Mouse (Mus musculus) G1E (cell line): Measurements from ENCODE around the gene Olfr65. TPM values are rescaled to one million over a fixed set of nuclear protein-coding genes. Genes with fewer than 3 reads are reported as not detected.

Source experiments
- ATAC-seq: 2 replicates; pipeline ENCODE4 v1.8.0; 2016; ENCODE audit warnings: mild to moderate bottlenecking; ENCODE audit not compliant: insufficient number of reproducible peaks, poor library complexity, low FRiP score, severe bottlenecking; ENCODE audit errors: extremely low read depth
- DNase-seq: peaks from one replicate; pipeline ENCODE4 v3.0.0; 2012; ENCODE audit warnings: low spot score
- H3K27me3 ChIP-seq: 2 replicates; pipeline ENCODE4 v1.6.1; 2012; ENCODE audit warnings: mild to moderate bottlenecking, low read length, inconsistent platforms; ENCODE audit not compliant: insufficient read depth
- H3K36me3 ChIP-seq: replicated peaks from 2 replicates; pipeline ENCODE3; 2012; ENCODE audit warnings: mild to moderate bottlenecking, inconsistent platforms
- H3K4me1 ChIP-seq: 2 replicates; pipeline ENCODE4 v1.6.1; 2012; ENCODE audit warnings: low read depth, low read length, inconsistent platforms, mixed read lengths; ENCODE audit not compliant: insufficient read depth
- H3K4me3 ChIP-seq: 2 replicates; pipeline ENCODE4 v1.5.1; 2012; ENCODE audit warnings: low read depth, mild to moderate bottlenecking, inconsistent platforms, low read length, moderate library complexity, mixed read lengths
- H3K9me3 ChIP-seq: replicated peaks from 2 replicates; pipeline ENCODE4 v1.6.1; 2012; ENCODE audit warnings: inconsistent platforms
- CTCF ChIP-seq: IDR thresholded peaks from 2 replicates; pipeline ENCODE4 v1.5.1; 2012; ENCODE audit warnings: low read depth, low read length, inconsistent platforms, mixed read lengths
- GATA1 ChIP-seq: IDR thresholded peaks from 2 replicates; pipeline ENCODE4 v1.6.1; 2012; ENCODE audit warnings: borderline replicate concordance, low read length, inconsistent platforms, mixed read lengths
- GATA2 ChIP-seq: IDR thresholded peaks from 2 replicates; pipeline ENCODE4 v1.6.1; 2012; ENCODE audit warnings: low read depth, low read length, inconsistent platforms, borderline replicate concordance
- POLR2AphosphoS5 ChIP-seq: IDR thresholded peaks from 2 replicates; pipeline ENCODE4 v1.6.1; 2012; ENCODE audit warnings: low read depth, low read length, inconsistent platforms; ENCODE audit not compliant: insufficient replicate concordance
- TAL1 ChIP-seq: conservative IDR thresholded peaks from 2 replicates; pipeline ENCODE4 v1.6.1; 2012; ENCODE audit warnings: low read depth, low read length, inconsistent platforms, mixed read lengths
- polyA plus RNA-seq: library from polyadenylated mRNA; stranded (reverse); fragments of >175 nt; gene quantifications from 2 replicates; pipeline ENCODE4 v1.2.3, GENCODE M21; 2012
- total RNA-seq, 2 experiments: library from RNA; stranded (forward) in 1 of 2; stranded (reverse) in 1 of 2; fragments of 200-1000 nt in 1 of 2; fragments of >200 nt in 1 of 2; fragmentation: Nextera tagmentation in 1 of 2; gene quantifications; 2 replicates each; pipeline ENCODE4 v1.2.3; 2014 to 2017

Olfr65 gene
- total and polyA plus RNA-seq, 3 experiments: not detected

DNA sequence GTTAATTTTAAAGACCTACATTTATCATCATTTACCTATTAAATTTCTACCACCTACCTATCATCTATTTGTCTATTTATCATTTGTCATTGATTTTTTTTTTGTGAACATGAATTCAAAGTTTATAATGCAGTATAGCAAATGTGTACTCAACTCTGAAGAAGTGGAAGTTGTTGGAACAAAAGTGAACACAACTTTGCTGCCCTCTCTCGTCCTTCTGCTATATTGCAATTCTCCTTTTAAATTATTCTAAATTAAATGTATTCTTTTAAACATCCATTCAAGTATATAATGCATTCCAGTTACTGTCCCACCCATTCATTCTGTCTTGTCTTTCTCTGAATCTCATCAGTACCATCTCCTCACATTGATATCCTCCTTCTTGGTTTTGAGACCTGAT, 30.2 kb upstream of the Olfr65 start:
- no peaks in the 10 kb centered on the region for H3K36me3 ChIP-seq
- TF ChIP-seq POLR2AphosphoS5 (no peak), CTCF (no peak)
- H3K4me3 ChIP-seq: no peak overlapping the region
- H3K4me1 ChIP-seq: peaks cover 46% of the 10 kb centered on the region
- H3K27me3 ChIP-seq: no peaks in the 10 kb centered on the region
- no peaks in the 10 kb centered on the region for H3K9me3 ChIP-seq
- DNase-seq (no peak), ATAC-seq (no peak)

DNA sequence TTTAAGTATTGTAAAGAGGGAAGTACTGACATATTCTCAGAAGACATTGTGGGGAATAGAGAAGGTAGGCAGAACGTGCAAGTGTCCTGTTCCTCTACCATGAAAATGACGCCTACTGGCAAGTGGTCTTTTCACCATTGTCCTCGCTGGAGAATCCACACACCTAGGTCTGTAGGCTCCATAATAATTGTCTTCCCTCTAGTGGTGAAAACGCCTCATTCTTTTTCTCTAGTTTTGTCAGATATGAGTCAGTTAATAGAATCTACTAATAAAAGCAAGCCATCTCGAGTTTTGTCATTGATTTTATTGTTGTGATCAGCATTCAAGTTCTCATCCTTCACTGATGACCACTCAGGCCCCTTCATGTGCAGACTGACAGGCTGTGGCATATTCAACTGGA, 28.8 kb upstream of the Olfr65 start:
- H3K4me3 ChIP-seq: no peak overlapping the region
- no peak for TF ChIP-seq GATA1
- no peak for TF ChIP-seq POLR2AphosphoS5
- no peak for TF ChIP-seq GATA2
- no peak for TF ChIP-seq CTCF
- TF ChIP-seq TAL1: no peak
- no peaks in the 10 kb centered on the region for H3K9me3 ChIP-seq
- no peak for DNase-seq
- no peak for ATAC-seq
- no peaks in the 10 kb centered on the region for H3K27me3 ChIP-seq
- peaks cover 48% of the 10 kb centered on the region for H3K4me1 ChIP-seq
- no peaks in the 10 kb centered on the region for H3K36me3 ChIP-seq

DNA sequence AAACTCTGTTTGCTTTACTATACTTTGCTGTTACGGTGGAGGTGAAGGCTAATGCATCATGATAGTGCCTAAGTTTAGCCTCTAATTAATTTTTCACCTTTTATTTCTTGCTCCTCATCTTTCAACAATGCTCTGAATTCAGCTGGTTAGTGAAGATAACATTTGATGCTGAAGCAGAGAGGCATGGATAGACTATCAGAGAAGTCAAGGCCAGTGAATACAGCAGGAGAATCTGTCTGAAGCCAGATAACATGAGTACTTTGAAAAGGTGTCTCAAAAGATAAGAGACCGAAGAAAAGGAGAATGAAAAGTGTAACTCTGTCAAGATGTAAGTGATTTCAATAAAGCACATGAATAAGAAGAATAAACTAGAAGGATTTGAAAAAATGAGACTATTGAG, 26.2 kb upstream of the Olfr65 start:
- Histone ChIP-seq H3K36me3 (no peaks in the 10 kb centered on the region), H3K4me3 (no peak overlapping the region), H3K27me3 (no peaks in the 10 kb centered on the region; the same call in 1 of the 2 replicates), H3K9me3 (no peaks in the 10 kb centered on the region), H3K4me1 (peaks cover 35% of the 10 kb centered on the region)
- TF ChIP-seq TAL1: peak; percentile 98
- no peak for TF ChIP-seq POLR2AphosphoS5
- DNase-seq (peak; percentile 12), ATAC-seq (peak; percentile 95)

DNA sequence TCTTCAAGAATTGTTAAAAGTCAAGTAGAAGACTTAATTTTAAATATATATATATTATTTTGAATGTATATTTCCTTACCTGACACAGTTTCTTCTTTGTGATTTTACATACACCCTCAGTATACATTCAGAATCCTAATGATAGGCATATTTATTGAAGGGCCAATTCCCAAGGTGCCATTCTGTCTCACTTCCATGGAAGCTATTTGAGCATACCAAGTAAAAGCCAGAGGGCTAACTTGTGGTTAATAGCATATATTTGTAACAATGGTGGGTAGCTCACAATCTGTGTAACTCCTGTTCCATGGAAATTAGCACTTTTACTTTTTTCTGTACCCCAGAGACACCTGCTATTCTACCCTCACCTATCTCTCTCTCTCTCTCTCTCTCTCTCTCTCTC, 17.1 kb upstream of the Olfr65 start, which contains the start of gene Olfr66:
Olfr66 (minus strand) TSS at position 101 of the 400 bp plus-strand sequence.
- H3K27me3 ChIP-seq: no peaks in the 10 kb centered on the region; the same call in 1 of the 2 replicates
- no peaks in the 10 kb centered on the region for H3K4me1 ChIP-seq
- ATAC-seq (no peak), DNase-seq (no peak)
- H3K36me3 ChIP-seq: no peaks in the 10 kb centered on the region
- no peaks in the 10 kb centered on the region for H3K9me3 ChIP-seq
- no peak for TF ChIP-seq GATA2
- no peak for TF ChIP-seq TAL1
- no peak for TF ChIP-seq GATA1
- TF ChIP-seq POLR2AphosphoS5: no peak
- no peak for TF ChIP-seq CTCF
- H3K4me3 ChIP-seq: no peak within 1 kb of the TSS

DNA sequence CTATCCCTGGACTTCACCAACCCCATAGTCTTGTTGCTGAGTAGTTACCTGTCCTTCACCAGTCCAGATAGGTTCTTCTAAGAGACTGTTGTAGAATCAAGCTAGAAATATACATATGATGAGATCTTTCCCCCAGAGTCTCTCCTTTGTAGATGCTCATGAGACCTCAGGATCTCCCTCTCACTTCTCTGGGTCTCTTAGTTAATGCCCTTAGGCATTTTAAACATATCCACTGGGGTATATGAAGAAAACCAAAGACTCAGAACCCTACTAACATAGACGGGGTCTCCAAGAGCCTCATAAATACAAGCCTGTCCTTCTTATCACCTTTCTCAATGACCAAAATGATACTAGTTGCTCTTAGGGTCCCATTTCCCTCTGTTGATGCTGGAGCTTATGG, 8.9 kb upstream of the Olfr65 start, which contains the start of gene Olfr64:
Olfr64 (minus strand) TSS at position 101 of the 400 bp plus-strand sequence.
- TF ChIP-seq GATA1 (no peak), CTCF (no peak), TAL1 (no peak), POLR2AphosphoS5 (no peak)
- Histone ChIP-seq H3K9me3 (no peaks in the 10 kb centered on the region), H3K4me3 (no peak within 1 kb of the TSS), H3K27me3 (no peaks in the 10 kb centered on the region), H3K4me1 (no peaks in the 10 kb centered on the region), H3K36me3 (no peaks in the 10 kb centered on the region)
- DNase-seq: no peak
- no peak for ATAC-seq

DNA sequence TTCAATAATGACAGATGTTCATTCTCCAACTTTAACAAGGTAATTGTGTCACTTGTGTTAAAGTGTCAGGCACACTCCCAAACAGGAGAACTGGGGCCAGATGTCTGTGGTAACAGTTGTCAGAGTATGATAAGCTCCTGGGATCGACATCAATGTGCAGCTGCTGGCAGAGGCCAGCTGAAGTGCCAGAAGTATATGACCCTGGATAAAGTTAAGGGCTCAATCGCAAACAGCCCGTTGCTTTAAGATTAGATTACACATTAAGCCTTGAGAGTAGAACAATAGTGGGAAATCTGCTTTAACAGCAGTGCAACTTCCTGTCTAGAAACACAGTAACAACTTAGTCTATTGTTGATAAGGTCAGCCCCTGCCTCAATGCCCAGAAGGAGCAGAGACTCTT, 6.8 kb downstream of the Olfr65 start:
- Histone ChIP-seq H3K9me3 (no peaks in the 10 kb centered on the region), H3K36me3 (no peaks in the 10 kb centered on the region), H3K27me3 (no peaks in the 10 kb centered on the region), H3K4me1 (peaks cover 39% of the 10 kb centered on the region), H3K4me3 (no peak overlapping the region)
- TF ChIP-seq POLR2AphosphoS5 (no peak), CTCF (no peak), GATA1 (no peak), TAL1 (peak; percentile 99)
- peak; percentile 94 for ATAC-seq
- DNase-seq: peak; percentile 27

DNA sequence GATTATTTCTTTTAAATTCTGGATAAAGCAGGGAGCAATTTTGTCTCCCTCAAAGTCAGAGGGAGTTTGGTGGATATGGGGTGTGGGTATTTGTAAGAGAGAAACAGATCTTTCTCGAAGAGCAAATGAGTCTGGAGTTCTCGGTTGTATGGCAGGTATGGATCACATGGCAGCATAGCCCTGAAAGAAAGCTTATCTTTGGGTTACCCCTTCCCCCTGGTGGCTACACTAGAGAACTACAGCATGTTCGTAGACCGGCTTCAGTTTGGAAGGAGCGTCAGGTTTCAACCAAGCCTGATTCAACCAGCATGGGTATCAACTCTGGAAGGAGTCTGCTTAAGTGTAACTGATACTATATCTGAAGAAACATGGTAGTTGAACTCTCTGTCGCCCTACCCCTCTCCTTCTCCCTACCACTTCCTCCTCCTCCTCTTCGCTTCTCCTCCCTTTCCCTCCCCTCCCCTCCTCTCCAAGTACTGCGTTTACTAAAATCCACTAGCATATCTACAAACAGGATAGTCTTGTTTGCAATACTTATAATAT, 9.8 kb downstream of the Olfr65 start:
- H3K27me3 ChIP-seq: no peaks in the 10 kb centered on the region; the same call in 1 of the 2 replicates
- ATAC-seq (peak; percentile 23; the same call in 1 of the 2 replicates), DNase-seq (peak; percentile 19)
- TF ChIP-seq GATA2 (no peak), GATA1 (no peak), POLR2AphosphoS5 (no peak)
- H3K4me1 ChIP-seq: peaks cover 35% of the 10 kb centered on the region
- H3K9me3 ChIP-seq: no peaks in the 10 kb centered on the region
- H3K4me3 ChIP-seq: no peak overlapping the region
- H3K36me3 ChIP-seq: no peaks in the 10 kb centered on the region
